Mouse (Mus musculus) neutrophil, adult 59 days (primary cell): ENCODE measurements around the gene Gzmn. TPM values are rescaled to one million over a fixed set of nuclear protein-coding genes. Genes with fewer than 3 reads are reported as not detected.

Experiments
- total RNA-seq, 2 experiments: library from RNA; stranded (reverse); gene quantifications; 1 replicate in 1 of 2; 2 replicates in 1 of 2; pipeline ENCODE4 v1.2.4; 2023

The Gzmn gene
- not detected for total RNA-seq

DNA sequence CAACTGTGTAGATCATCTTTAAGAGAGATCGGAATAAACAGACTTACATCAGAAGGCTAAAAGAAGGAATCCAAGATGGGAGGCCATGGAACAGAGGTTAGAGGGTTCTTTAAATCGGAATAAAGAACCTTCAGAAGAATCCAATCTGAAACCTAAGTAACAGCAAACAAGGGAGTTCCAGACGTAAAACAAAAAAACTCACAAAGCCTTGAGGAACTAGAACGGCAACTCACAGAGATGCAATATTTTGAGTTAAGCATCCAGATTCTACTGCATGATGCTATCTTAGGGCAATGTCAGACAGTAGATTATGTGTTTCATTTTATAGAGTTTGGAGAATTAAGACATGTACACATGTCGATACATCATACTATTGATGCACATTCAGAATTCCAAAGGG, at the start of gene Gzmn:
Gene Gzmn (minus strand): TSS at position 101 of the 400 bp plus-strand sequence.

DNA sequence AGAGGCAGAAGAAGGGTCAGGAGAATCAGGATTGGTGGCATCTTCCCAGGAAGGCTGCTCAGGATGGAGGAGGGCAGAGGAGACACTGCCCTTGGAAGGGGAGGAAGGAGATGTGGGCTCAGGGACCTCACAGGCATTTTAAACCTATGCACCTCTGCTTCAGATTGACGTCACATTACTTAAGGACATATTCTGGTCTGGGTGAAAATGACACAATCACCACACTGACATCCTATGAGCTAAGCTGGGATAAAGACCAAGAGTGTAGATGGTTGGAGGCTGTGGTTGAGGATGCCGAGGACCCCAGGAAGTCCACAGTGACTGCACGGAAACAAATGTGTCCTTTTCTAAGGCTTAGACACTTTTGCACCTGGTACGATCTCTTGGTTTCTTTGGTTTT, 36.9 kb upstream of the Gzmn start, which contains the start of gene Gzmf:
Gene Gzmf (minus strand): TSS at position 101 of the 400 bp plus-strand sequence.

DNA sequence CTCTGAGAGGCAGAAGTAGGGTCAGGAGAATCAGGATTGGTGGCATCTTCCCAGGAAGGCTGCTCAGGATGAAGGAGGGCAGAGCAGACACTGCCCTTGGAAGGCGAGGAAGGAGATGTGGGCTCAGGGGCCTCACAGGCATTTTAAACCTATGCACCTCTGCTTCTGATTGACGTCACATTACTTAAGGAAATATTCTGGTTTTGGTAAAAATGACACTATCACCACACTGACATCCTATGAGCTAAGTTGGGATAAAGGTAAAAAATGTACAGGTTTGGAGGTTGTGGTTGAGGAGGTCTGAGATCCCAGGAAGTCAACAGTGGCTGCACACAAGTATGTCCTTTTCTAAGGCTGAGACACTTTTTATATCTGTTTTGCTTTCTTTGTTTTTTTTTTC, 14.9 kb downstream of the Gzmn start, which contains the start of gene Gzmg:
Gene Gzmg (minus strand): TSS at position 101 of the 400 bp plus-strand sequence.

DNA sequence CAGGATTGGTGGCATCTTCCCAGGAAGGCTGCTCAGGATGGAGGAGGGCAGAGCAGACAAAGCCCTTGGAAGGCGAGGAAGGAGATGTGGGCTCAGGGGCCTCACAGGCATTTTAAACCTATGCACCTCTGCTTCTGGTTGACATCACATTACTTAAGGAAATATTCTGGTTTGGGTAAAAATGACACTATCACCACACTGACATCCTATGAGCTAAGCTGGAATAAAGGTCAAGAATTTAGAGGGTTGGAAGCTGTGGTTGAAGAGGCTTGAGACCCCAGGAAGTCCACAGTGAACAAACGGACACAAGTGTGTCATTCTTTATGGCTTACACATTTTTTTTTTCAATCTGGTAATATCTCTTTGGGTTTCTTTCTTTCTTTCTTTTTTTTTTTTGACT, 41.9 kb downstream of the Gzmn start, which contains the start of gene Gzmd:
Gene Gzmd (minus strand): TSS at position 101 of the 400 bp plus-strand sequence.

DNA sequence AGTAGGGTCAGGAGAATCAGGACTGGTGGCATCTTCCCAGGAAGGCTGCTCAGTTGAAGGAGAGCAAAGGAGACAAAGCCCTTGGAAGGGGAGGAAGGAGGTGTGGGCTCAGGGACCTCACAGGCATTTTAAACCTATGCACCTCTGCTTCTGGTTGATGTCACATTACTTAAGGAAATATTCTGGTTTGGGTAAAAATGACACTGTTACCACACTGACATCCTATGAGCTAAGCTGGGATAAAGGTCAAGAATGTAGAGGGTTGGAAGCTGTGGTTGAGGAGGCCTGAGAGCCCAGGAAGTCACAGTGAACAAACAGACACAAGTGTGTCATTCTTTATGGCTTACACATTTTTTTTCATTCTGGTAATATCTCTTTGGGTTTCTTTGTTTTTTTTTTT, 53.9 kb downstream of the Gzmn start, which contains the start of gene Gzme:
Gene Gzme (minus strand): TSS at position 101 of the 400 bp plus-strand sequence.

Other genes starting within 250 kb of the Gzmn start
- gene Cma1, start 229.9 kb downstream of the Gzmn start, total RNA-seq = not detected
- gene Cma2, start 223.6 kb downstream of the Gzmn start, total RNA-seq = not detected
- not detected for gene Mcpt1, start 156.6 kb downstream of the Gzmn start, total RNA-seq
- gene Mcpt9, start 144.1 kb downstream of the Gzmn start, total RNA-seq = not detected
- gene Mcpt2, start 132.6 kb downstream of the Gzmn start, total RNA-seq = not detected
- gene Mcpt4, start 112.3 kb downstream of the Gzmn start, total RNA-seq = not detected
- gene Mcpt8, start 89.3 kb downstream of the Gzmn start, total RNA-seq = 100 to 1,000 TPM; 123 to 204 TPM
- 100 to 1,000 TPM; 166 to 198 TPM for gene Ctsg, start 72.0 kb downstream of the Gzmn start, total RNA-seq
- gene Gzme, start 54.0 kb downstream of the Gzmn start, total RNA-seq = not detected
- not detected for gene Gzmd, start 42.0 kb downstream of the Gzmn start, total RNA-seq
- not detected for gene Gzmg, start 15.0 kb downstream of the Gzmn start, total RNA-seq
- not detected for gene Gzmf, start 36.8 kb upstream of the Gzmn start, total RNA-seq
- gene Gzmc, start 60.1 kb upstream of the Gzmn start, total RNA-seq = not detected
- under 1 TPM in 1 of 2 experiments, not detected in 1; 0.62 TPM for gene Gzmb, start 87.7 kb upstream of the Gzmn start, total RNA-seq
- gene Atp12a, start 190.5 kb upstream of the Gzmn start, total RNA-seq = not detected
- under 1 TPM; 0.35 to 0.58 TPM for gene Rnf17, start 228.0 kb upstream of the Gzmn start, total RNA-seq